Mouse (Mus musculus) gastrocnemius, postnatal 10 days (tissue): Measurements from ENCODE around the gene Mgat5b. TPM values are rescaled to one million over a fixed set of nuclear protein-coding genes. Genes with fewer than 3 reads are reported as not detected.
"Not testable (repeated sequence)": the region's sequence is repeated elsewhere in the genome, so short reads cannot be mapped to it uniquely, and the experiment has no call there.

Source experiments
- DNase-seq: peaks from one replicate; pipeline ENCODE4 v3.0.0; 2021; ENCODE audit warnings: mixed read lengths
- long read RNA-seq, 2 experiments: library from polyadenylated mRNA; stranded (forward); transcript quantifications; one replicate each; pipeline ENCODE4 v2.0.0; 2021
- total RNA-seq, 2 experiments: library from RNA; stranded (reverse); gene quantifications; 2 replicates each; pipeline ENCODE4 v1.2.3; 2021

Gene Mgat5b
- total RNA-seq = 1 to 10 TPM in 1 of 2 experiments, under 1 TPM in 1; 0.54 to 1.1 TPM
- long read RNA-seq, experiment 1, partial matches to known transcripts = 0 of 1 reads
- long read RNA-seq, experiment 1, other reads (novel, unspliced or antisense) = 0 of 1 reads
- long read RNA-seq, experiment 2 = 0 reads

DNA sequence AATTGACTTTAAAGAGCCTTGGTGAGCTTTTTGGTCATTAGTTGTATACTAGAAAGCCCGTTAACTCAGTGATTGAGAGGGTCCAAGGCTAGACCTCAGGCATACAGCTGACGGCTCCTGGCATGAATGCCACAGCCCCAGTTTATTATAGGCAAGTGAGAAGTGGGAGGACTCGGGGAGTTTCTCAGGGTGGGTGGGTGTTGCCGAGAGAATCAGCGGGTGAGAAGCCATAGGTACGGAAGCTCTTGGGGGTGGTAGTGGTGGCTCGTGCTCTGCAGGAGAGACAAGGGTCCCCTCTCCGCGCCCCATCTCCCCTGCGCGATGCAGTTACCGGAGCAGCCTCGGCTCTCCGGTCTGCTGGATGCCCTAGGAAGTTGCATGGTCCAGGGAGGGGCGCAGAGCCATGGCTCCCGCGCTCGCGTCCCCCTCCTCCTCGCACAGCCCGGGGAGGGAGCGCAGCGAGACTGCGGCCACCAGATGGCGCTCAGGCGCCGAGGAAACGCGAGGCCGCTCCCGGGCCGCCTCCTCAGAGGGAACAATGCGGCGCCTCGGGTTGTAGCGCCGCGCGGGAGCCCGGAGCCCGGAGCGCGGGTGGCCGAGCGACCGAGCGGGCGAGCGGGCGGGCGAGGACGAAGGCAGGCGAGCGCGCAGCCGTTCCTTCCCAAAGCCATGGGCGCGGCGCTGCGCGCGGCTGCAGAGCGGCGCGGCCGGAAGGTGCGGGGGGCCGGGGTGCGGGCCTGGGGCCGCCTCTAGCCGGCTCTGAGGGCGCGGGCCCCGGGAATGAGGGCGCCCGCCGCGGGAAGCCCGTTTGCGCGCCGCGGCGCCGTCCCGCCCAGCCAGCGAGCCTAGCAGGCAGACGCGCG lies at the start of gene Mgat5b:
Gene Mgat5b, plus strand, starts transcription at position 541 of the 863 bp plus-strand sequence.
- peak; percentile 92 for DNase-seq

DNA sequence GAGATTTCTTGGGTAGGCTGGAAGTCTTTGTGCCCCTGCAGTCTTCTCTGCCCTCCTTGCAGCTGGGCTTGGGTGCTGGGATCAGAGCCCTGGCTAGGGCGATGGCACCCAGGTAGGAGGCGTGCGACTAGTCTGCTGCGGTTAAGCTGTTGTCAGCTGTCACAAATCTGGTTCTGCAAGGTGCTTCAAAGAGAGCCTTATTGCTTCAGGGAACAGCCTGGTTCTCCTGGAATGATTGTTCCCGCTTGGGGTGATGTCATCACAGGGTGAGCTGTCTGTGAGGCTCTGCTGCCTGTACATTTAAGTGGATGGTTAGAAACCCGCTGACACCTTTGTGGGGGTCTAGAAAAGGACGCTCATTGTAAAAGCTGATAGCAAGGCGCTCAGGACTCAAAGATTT lies 49.4 kb upstream of the Mgat5b start:
- DNase-seq = no peak

DNA sequence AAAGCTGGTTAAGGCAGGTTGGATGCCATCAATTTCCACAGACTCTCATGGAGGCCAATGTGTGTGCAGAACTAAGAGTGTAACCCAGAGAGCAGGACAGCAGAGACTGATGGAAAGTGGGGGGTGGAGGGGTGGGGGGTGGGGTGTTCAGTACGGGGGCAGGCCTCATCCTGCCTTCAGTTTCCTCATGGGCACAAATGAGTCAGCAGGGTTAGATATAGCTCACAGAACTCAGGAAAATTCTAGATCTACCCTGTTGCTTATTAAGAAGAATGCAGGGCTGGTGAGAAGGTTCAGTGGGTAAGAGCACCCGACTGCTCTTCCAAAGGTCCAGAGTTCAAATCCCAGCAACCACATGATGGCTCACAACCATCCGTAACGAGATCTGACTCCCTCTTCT lies 49.0 kb upstream of the Mgat5b start:
- DNase-seq = no peak

DNA sequence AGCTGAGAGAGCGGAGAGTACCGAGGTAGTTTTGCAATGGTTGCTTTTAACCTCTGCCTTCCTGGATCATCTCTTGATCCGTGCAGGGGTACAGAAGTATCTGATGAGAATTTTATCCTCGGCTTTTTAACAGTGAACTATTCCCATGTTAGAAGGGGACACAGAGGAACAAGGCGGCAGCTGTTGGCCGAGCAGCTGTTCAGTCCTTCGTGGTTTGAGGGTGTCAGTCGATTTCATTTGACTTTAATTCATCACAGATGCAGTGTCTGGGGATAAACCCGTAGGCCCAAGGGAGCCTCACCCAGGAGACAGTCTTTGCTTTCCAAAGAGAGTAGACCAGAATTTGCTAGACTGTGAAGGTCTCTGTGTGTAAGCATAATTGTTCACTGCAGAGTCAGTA lies 47.1 kb upstream of the Mgat5b start:
- no peak for DNase-seq

DNA sequence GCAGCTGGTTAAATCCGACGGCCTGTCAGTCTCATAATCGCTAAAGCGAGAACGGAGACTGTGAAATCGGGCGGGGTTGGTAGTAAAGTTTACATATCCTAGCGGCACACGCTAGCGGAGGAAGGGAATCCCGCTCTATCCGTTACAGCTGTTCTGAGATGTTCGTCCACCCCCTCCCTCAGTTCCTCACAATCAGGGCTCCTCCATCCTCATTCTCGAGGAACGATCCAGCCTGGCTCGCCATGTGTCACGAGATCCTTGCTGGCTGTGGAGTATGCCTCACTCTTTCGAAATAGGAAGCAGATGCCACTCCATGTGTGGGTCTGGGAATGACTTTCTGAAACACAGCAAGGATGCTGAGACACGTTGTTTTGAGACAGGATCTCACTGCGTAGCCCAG lies 44.7 kb upstream of the Mgat5b start:
- no peak for DNase-seq

DNA sequence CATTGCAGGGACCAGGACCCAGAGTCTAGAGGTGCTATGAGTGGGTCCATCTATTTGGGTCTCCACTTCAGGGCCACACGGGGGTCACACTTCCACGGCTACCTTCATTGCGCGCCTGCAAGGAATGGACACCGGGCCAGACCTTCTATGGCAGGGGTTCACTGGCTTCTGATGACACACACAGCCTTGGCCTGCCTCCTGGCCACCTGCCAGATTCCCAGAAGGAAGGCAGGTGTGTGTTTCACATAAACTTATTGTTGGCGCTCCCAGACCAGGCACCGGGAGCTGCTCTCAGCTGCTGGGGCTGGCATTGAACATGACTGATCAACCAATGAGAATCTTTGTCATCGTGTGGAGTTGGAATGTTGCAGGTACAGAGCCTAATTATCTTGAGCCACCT lies 40.2 kb upstream of the Mgat5b start:
- no peak for DNase-seq

DNA sequence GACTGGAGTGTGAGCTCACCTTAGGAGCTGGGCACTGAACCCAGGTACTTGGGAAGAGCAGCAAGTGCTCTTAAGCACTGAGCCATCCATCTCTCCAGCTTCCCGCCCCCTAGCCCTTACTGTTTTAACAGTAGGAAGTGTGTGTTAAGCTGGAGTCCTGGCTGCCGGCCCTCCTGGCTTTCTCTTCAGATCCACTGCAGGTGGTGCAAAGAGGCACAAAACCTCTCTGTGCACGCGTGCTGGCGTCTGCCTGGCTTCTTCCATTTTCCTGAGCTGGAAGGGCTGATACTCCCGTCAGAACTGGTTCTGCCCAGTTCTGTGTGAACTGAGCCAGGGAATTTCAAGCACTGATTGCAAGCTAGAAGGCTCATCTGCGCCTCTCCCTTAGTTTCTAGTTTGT lies 37.8 kb upstream of the Mgat5b start:
- no peak for DNase-seq

DNA sequence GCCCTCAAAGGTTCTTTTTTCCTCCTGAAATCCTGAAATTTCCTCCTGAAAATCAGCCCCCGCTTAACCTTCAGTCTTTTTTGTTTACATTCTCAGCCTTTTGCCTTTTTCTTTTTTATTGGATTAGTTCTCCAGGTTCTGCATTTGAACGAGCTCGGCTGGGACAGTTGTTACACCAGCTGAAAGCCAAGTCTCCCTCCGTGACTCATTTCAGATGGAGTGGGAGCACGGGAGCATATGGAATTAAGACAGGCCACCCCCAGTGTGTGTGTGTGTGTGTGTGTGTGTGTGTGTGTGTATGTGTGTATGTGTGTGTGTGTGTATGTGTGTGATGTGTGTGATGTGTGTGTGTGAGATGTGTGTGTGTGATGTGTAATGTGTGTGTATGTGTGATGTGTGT lies 37.2 kb upstream of the Mgat5b start:
- DNase-seq = no peak

DNA sequence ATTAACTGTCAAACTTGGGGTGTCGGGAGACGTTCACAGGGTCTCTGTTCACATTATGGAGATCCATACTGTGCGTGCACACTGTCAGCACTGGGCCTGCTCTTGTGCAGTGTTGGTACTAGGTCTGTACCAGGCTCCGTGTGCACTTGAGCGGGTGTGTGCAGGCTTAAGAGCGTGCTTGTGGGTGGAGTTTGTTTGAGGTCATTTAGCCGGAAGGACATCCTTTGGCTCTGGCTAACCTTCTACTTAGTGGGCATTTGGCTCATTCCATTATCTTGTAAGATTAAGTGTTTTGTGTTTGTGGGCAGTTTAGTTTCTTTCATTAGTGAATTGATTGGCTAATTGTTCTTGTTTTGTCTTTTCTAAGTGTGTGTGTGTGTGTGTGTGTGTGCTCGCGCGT lies 36.2 kb upstream of the Mgat5b start:
- no peak for DNase-seq

DNA sequence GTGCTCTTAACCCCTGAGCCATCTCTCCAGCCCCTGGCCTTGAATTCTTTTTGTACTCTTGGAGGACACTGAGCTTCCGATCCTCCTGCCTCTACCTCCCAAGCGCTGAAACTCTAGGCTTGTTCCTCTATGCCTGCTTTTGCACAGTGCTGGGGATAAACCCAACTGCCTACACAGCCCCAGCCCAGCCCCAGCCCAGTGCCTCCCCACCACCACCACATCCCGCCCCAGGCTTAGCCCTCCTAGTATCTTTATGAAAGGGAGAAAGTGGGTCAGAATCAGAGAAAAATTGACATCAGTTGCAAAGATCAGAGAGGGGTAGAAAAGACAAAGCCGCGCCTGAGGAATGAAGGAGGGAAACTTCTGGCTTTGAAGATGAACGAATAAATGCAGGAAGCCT lies 34.6 kb upstream of the Mgat5b start:
- DNase-seq = no peak

DNA sequence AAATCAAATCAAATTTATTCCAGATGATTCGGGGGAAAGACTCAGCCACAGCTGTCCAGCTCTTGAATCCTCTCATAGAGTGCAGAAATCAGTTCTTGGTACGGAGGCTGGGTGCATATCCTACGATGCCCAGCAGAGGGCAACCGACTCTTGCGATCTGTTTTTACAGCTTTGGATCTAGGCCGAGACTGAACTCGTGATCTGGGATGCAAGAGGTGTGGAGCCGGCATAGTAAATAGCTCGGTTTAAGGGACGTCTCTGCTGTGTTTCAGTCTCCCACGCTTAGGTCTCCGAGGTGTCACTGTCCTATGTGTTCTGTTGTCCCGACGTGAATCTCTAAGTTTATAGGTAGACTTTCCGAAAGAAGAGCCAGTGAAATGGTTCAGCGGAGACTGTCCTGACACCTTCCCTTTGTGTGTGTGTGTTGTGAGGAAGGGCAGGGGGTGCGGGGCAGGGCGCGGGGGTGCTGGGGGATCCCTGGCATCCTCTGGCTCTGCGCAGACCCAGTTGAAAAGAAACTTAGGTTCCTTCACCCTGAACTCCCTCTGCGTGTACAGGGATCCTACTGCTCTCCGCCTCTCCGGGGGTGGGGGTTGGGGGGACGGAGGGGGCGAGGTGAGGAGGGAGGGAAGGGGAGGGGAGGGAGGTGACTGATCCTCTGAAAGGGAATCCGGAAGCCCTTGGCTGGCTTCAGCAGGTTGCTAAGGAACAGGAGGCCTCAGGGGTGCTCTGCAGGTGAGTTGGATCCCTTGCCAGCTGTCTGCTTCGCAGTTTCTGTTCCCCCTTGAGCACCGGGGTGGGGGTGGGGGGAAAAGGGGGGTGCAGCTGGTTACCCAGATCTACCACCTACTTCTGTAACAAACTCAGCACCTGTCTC lies 33.1 kb upstream of the Mgat5b start:
- DNase-seq = peak; percentile 80

DNA sequence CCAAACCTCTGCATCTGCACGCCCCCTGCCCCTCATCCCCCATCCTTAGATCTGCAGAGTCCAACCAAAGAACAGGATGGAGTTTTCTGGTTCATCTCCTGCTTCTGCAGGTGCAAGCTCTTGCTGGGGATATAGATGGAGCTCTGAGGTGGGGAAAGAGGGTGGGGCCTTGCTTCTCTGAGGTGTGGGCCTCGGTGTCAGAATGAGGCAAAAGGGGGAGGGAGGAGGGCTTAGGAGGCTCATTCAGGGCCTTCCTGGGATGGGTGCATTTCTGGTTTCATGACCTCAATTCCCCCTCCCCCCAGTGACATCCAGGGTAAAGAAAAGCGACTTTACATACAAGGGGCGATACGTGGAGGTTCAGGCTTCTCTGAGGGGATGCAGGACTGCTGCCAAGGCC lies 31.5 kb upstream of the Mgat5b start:
- no peak for DNase-seq

DNA sequence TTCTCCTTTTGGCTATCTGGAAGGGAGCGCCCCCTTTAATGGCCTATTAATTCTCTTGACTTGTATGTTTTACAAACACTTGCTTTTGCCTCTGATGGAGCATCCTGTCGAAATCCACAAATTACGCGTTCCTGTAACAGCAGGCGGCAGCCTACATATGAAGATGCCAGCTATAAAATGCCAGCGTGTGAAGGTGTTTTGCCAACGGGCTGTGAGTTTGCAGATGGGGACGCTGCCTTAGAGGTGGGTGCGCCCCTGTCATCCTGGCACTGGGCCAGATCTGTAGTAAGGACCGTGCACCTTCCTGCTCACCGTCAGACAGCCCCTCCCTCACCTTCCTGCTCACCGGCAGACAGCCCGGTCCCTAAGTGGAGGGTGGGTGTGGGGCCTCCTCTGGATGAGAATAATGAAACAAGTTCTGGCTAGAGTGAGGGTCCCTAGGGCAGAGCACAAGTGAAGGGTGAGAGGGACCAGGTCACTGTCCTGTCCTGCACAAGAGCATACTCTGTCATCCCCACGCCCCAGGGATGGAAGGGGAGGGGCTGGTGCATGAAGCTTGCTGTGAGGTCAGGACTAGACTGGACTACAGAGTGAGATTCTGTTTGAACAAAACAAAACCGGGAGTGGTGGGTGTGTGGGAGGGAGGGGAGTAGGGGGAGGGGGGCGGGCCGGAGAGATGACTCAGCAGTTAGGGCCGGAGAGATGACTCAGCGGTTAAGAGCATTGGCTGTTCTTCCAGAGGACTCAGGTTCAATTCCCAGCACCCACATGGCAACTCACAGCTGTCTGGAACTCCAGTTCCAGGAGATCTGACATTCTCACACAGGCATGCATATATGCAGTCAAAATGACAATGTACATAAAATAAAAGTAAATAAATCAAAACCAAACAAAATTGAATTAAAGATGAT lies 24.9 kb upstream of the Mgat5b start:
- no peak for DNase-seq

DNA sequence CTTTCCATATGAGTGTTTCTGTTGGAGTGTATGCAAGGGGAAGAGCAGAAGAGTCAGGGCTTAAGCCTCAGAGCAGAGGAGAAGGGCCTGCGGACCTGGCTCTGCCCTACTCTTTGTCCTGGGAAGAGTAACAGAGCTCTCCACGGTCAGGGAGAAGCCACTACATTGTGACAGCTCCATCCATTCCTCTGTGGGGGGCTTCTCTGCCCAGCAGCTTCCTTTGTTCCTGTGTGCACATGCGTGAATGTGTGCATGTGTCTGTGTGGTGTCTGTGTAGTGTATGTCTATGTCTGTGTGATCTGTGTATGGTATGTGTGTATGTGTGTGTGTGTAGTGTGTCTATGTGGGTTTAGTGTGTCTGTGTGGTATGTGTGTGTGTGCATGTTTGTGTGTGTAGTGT lies 23.3 kb upstream of the Mgat5b start:
- no peak for DNase-seq

DNA sequence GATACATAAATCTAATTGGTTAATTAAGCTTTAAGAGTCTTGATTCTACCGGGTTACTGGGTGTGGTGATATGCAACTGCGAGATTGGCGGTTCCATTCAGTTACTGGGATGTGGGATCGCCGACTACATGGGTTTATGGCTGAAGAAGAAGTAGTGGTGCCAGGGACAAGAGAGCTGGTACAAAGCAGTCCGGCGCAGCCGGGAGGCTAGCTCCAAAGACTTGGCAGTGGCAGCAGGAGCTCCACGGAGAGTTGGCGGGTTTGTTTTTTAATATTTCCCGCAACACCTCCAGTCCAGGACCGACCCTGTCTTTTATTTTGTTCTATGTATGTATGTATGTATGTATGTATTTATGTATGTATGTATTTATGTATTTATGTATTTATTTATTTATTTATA lies 19.4 kb upstream of the Mgat5b start:
- DNase-seq = no peak

DNA sequence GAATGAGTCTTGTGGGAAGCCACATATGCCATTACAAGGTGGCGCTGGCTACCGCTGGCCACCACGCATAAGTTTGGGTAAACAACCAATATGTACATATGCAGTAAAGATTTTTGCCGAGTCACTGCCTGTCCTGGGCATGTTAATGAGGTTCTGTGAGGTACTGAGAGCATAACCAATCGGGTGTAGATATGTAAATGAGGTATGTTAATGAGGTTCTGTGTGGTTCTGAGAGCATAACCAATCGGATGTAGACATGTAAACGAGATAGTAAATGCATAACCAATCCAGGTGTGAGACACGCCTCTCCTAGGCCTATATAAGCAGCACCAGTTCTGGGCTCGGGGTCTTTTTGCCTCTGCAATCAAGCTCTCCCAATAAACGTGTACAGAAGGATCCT lies 16.1 kb upstream of the Mgat5b start:
- DNase-seq = not testable (repeated sequence)

DNA sequence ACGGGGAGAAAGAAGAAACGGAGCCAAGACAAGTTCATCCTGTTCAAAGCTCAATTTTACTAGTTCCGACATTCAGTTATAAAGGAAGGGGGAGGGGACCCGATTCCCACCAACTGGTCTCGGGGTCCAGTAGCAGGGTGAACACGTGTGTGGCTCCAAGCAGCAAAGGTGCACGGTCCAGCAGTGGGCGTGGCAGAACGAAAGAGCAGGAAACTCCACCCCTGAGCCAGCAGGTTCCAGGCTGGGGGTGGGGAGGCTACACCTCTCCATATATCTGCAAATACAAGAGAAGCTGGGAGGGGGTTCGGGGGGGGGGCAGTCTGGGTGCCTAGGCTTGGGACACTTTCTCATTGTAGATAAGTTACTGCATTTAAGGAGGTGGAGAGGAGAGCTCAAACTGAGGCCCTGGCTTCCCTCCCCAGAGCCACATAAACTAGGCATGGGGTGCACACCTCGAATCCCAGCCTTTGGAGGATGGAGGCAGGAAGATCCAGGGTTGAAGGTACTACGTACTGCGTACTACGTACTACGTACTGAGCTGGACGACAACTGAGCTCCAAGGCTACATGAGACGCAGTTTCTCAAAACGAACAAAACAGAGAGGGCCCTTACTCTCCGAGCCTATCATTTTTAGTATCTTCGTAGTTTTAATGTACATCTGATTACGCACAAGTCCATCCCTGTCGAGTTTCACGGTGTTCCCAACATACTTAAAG lies 12.8 kb upstream of the Mgat5b start:
- DNase-seq = no peak

DNA sequence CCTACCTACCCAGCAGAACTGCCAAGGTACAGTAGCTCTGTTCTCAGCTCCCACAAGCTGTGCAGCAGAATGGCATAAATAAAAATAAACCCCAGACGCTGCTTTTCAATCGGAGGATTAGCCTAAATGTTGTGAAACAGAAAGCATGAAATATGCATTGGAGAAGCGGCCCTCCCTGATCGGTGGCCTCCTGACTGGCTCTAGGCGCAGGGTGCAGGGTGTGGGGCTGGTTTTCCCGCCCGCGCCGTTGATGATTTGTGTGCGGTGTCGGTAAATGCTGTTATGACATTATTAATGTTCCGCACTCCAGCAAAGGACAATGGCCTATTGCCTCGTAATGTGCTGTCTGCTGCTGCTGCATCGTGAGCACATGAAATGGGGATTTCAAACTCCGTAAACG lies 5.1 kb upstream of the Mgat5b start:
- no peak for DNase-seq

DNA sequence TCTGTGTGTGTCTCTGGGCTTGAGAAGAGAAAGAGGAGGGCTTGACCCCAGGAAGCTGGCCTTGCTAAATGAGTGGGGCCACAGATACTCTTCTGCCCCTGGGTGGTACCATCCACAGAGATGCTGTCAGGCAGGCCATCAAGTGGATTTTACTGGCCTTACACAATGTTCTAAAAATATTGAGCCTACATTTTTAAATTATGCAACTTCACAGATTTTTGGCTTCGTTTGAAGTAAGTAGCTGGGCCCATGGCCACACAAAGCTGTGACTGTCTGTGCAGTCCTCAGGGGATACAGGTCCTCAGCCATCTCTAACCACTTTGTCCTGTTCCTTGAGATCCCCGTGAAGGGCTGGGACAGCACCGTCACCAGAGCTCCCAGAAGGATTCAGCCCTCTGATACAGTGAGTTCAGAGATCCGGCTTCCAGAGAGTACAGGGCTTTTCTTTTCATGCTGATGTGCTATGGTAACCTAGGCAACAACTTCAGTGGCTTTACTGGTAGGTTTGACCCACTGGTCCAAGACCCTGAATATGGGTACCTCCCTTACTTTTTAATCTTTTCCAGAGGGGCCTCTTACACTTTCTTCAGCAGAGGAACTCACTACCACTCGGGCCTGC lies 4.3 kb upstream of the Mgat5b start:
- DNase-seq = no peak

DNA sequence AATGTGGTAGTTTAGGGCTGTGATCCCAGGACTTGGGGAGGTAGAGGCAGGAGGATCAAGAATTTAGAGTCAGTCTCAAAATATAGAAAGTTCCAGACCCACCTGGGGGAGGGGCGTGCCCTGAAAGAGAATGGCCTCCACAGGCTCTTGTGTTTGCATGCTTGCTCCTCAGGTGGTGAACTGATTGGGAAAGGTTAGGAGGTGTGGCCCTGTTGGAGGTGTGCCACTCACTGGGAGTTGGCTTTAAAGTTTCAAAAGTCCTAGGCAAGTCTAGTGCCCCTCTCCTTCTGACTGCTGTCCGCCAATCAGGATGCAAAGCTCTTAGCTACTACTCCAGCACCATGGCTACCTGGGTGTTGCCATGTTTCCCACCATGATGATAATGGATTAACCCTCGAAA lies 3.4 kb upstream of the Mgat5b start:
- no peak for DNase-seq

DNA sequence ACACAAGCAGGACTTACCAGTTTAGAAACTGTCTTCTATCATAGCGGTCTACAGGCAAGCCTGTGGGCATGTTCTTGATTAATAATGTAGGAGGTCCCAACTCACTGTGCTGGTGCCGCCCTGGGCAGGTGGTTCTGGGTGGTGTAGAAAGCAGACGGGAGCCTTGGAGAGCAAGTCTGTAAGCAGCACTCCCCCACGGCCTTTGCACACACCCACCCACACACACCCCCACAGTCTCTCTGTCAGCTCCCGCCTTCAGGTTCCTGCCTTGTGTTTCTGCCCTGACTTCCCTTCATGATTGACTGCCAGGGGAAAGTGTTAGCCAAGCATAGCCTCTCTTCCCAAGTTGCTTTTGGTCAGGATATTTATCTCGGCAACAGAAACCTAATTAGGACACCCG lies 1.3 kb upstream of the Mgat5b start:
- DNase-seq = no peak
